Comparison of ENCODE assay signal across 9 mouse cellular contexts in genomic region chr6:149187371-149187770, GRCm38 (mm10). TPM values are rescaled to one million over a fixed set of nuclear protein-coding genes. Genes with fewer than 3 reads are reported as not detected.
DNase-seq lines count a peak whose midpoint lies in the region; ATAC-seq and TF ChIP-seq lines count a peak whose summit lies in the region.
"Had no signal": no experiment of that assay in that cellular context is flagged by ENCODE, and none has a peak within 500 bp of the region (broad histone marks: within the 10 kb centered on the region; RNA-seq: fewer than 3 reads in every experiment).

No protein-coding gene starts in this region.

- H3K4me2 ChIP-seq in heart, embryonic 16.5 days (ENCODE audit: low read depth, low read length), result peak overlapping the region; percentile 90
- H3K4me2 ChIP-seq in liver, embryonic 16.5 days (ENCODE audit: low read depth, low read length), result peak overlapping the region; percentile 69

- TF ChIP-seq EP300 in heart, adult 2 months (IDR thresholded peaks at IDR 0.05; ENCODE audit: insufficient read depth, low read depth, low read length), result no peak

- peaks cover 2% of the 10 kb centered on the region for H3K79me2 ChIP-seq in heart, adult 2 months (replicated peaks; ENCODE audit: control insufficient read depth, insufficient read depth, low read length)

- ATAC-seq in heart, embryonic 16.5 days (replicated peaks; ENCODE audit: extremely low read depth, insufficient read depth, low FRiP score), result no peak
- no peak for ATAC-seq in liver, embryonic 16.5 days (ENCODE audit: low read depth)

- peak overlapping the region; percentile 89; the same call in 1 of the 2 replicates for H3K27ac ChIP-seq in heart, adult 2 months
- no peak overlapping the region for H3K27ac ChIP-seq in heart, embryonic 16.5 days (ENCODE audit: low read length)
- no peak overlapping the region for H3K27ac ChIP-seq in liver, embryonic 16.5 days (ENCODE audit: low read length)

- DNase-seq in heart, adult 2 months, result no peak
- no peak for DNase-seq in heart, adult 8-10 months (ENCODE audit: low spot score)
- DNase-seq in adrenal gland, adult 8-10 months, result no peak
- no peak for DNase-seq in MN1 (ENCODE audit: low spot score)
- no peak for DNase-seq in kidney, postnatal 10 days
- DNase-seq: cerebellum, adult 9-11 months had no signal

- intact Hi-C loops in heart, adult 2 months (cut with DNase I), result loop anchor here (5.0 kb wide), 2 partner anchors 45 to 240 kb away; partner anchors contain the start of gene Sinhcaf

- peaks cover 35% of the 10 kb centered on the region for H3K9me3 ChIP-seq in E14TG2a.4 (ENCODE audit: low read length)
- H3K9me3 ChIP-seq in heart, embryonic 16.5 days (replicated peaks; ENCODE audit: control insufficient read depth, low read length), result 0 out of 2 replicates have a peak, but pooled peaks cover 3% of the 10 kb centered on the region
- H3K9me3 ChIP-seq in liver, embryonic 16.5 days (replicated peaks; ENCODE audit: control insufficient read depth, low read length), result no peaks in the 10 kb centered on the region

- TF ChIP-seq CTCF in heart, adult 2 months (IDR thresholded peaks at IDR 0.05), result no peak
- TF ChIP-seq CTCF in E14TG2a.4 (conservative IDR thresholded peaks at IDR 0.05; ENCODE audit: low read length), result no peak

- peaks cover 10% of the 10 kb centered on the region for H3K36me3 ChIP-seq in heart, adult 2 months (ENCODE audit: control insufficient read depth, insufficient read depth, low read length)
- H3K36me3 ChIP-seq in E14TG2a.4 (ENCODE audit: insufficient read depth, low read length), result peaks cover 21% of the 10 kb centered on the region
- peaks cover 14% of the 10 kb centered on the region for H3K36me3 ChIP-seq in heart, embryonic 16.5 days (ENCODE audit: control insufficient read depth, insufficient read depth)
- H3K36me3 ChIP-seq in liver, embryonic 16.5 days (ENCODE audit: control insufficient read depth, insufficient read depth), result peaks cover 5% of the 10 kb centered on the region

- 58% methylated on average over 1 of the region's 1 CpGs for WGBS in heart, adult 2 months
- WGBS in heart, embryonic 16.5 days, result 47% methylated on average over 1 of the region's 1 CpGs
- 34% methylated on average over 1 of the region's 1 CpGs for WGBS in liver, embryonic 16.5 days (ENCODE audit: insufficient replicate concordance)

- no peak overlapping the region for H3K9ac ChIP-seq in heart, adult 2 months (ENCODE audit: low read depth, low read length)
- peak overlapping the region; percentile 99; the same call in 1 of the 2 replicates for H3K9ac ChIP-seq in heart, embryonic 16.5 days (ENCODE audit: low read length)
- H3K9ac ChIP-seq in liver, embryonic 16.5 days (ENCODE audit: low read depth, low read length), result no peak overlapping the region; the same call in 1 of the 2 replicates

- peaks cover 7% of the 10 kb centered on the region for H3K4me1 ChIP-seq in heart, adult 2 months (ENCODE audit: control insufficient read depth, insufficient read depth, low read length)
- peaks cover 13% of the 10 kb centered on the region for H3K4me1 ChIP-seq in E14TG2a.4 (replicated peaks; ENCODE audit: low read depth, low read length)
- peaks cover 6% of the 10 kb centered on the region for H3K4me1 ChIP-seq in heart, embryonic 16.5 days (ENCODE audit: control insufficient read depth, insufficient read depth, low read length)
- H3K4me1 ChIP-seq in liver, embryonic 16.5 days (ENCODE audit: control insufficient read depth, low read depth, low read length), result peaks cover 14% of the 10 kb centered on the region

- H3K27me3 ChIP-seq in heart, adult 2 months (ENCODE audit: control insufficient read depth, insufficient read depth, low read length), result no peaks in the 10 kb centered on the region
- no peaks in the 10 kb centered on the region for H3K27me3 ChIP-seq in E14TG2a.4 (ENCODE audit: insufficient read depth, low read length)
- H3K27me3 ChIP-seq in heart, embryonic 16.5 days (ENCODE audit: control insufficient read depth, insufficient read depth, low read length), result no peaks in the 10 kb centered on the region
- no peaks in the 10 kb centered on the region for H3K27me3 ChIP-seq in liver, embryonic 16.5 days (ENCODE audit: control insufficient read depth, insufficient read depth, low read depth, low read length)

- peak overlapping the region; percentile 89 for H3K4me3 ChIP-seq in heart, adult 2 months
- H3K4me3 ChIP-seq in E14TG2a.4 (replicated peaks; ENCODE audit: low read length), result peak overlapping the region; percentile 92
- peak overlapping the region; percentile 93 for H3K4me3 ChIP-seq in heart, embryonic 16.5 days (ENCODE audit: low read length)
- peak overlapping the region; percentile 28 for H3K4me3 ChIP-seq in liver, embryonic 16.5 days (ENCODE audit: low read depth, low read length)

- TF ChIP-seq POLR2A in heart, adult 2 months (IDR thresholded peaks at IDR 0.05; ENCODE audit: insufficient read depth, low read depth, low read length), result no peak

RNA-seq across cellular contexts. Expression of gene Amn1, which starts 1.1 kb away (rescaled TPM):
- total RNA-seq in heart, adult 2 months (2021), result 10 to 100 TPM; 16.0 to 24.9 TPM
- polyA plus RNA-seq in heart, adult 2 months (2012; rRNA removed), result 7.4 and 12.0 TPM in 2 replicates
- total RNA-seq in heart, adult 8-10 months (2022), result 10 to 100 TPM; 16.9 to 17.8 (median 17.6) TPM
- 21.6 and 24.4 TPM in 2 replicates for polyA plus RNA-seq in heart, embryonic 16.5 days (2015; fragmentation: Nextera tagmentation; extraction: Ambion mirVana)
- polyA plus RNA-seq in liver, embryonic 16.5 days (2015; fragmentation: Nextera tagmentation; extraction: Ambion mirVana), result 7.3 and 8.3 TPM in 2 replicates
- total RNA-seq in adrenal gland, adult 8-10 months (2022), result 10 to 100 TPM; 26.3 to 38.3 (median 29.6) TPM

RNA-seq across cellular contexts. Expression of gene Etfbkmt, which starts 47.7 kb away (rescaled TPM):
- total RNA-seq in heart, adult 2 months (2021), result 10 to 100 TPM; 24.2 to 38.8 TPM
- 12.8 and 43.9 TPM in 2 replicates for polyA plus RNA-seq in heart, adult 2 months (2012; rRNA removed)
- total RNA-seq in heart, adult 8-10 months (2022), result 10 to 100 TPM; 22.4 to 38.4 (median 26.6) TPM
- polyA plus RNA-seq in heart, embryonic 16.5 days (2015; fragmentation: Nextera tagmentation; extraction: Ambion mirVana), result 14.5 and 15.0 TPM in 2 replicates
- polyA plus RNA-seq in liver, embryonic 16.5 days (2015; fragmentation: Nextera tagmentation; extraction: Ambion mirVana), result 13.3 and 15.7 TPM in 2 replicates
- 10 to 100 TPM; 20.6 to 32.3 (median 22.0) TPM for total RNA-seq in adrenal gland, adult 8-10 months (2022)

RNA-seq across cellular contexts. Expression of gene Gm10203, which starts 57.4 kb away (rescaled TPM):
- not detected for total RNA-seq in heart, adult 2 months (2021)
- not detected in 2 replicates for polyA plus RNA-seq in heart, adult 2 months (2012; rRNA removed)
- total RNA-seq in heart, adult 8-10 months (2022), result not detected
- polyA plus RNA-seq in heart, embryonic 16.5 days (2015; fragmentation: Nextera tagmentation; extraction: Ambion mirVana), result not detected in 2 replicates
- polyA plus RNA-seq in liver, embryonic 16.5 days (2015; fragmentation: Nextera tagmentation; extraction: Ambion mirVana), result not detected in 2 replicates
- total RNA-seq in adrenal gland, adult 8-10 months (2022), result not detected

Comparison
In these comparisons a context has a peak if more than half of its experiments do, and no peak if none do; other contexts are left out.
1. H3K4me3 ChIP-seq: peak in every context shown above with its lines; median percentile 93 in heart, embryonic 16.5 days; 92 in E14TG2a.4; 89 in heart, adult 2 months; 28 in liver, embryonic 16.5 days.